Mouse (Mus musculus) G1E (cell line): ENCODE measurements around the gene Pgd.

Source experiments
- CTCF ChIP-seq: IDR thresholded peaks from 2 replicates; pipeline ENCODE4 v1.5.1; 2012; ENCODE audit warnings: low read depth, low read length, inconsistent platforms, mixed read lengths
- GATA1 ChIP-seq: IDR thresholded peaks from 2 replicates; pipeline ENCODE4 v1.6.1; 2012; ENCODE audit warnings: borderline replicate concordance, low read length, inconsistent platforms, mixed read lengths
- GATA2 ChIP-seq: IDR thresholded peaks from 2 replicates; pipeline ENCODE4 v1.6.1; 2012; ENCODE audit warnings: low read depth, low read length, inconsistent platforms, borderline replicate concordance
- POLR2AphosphoS5 ChIP-seq: IDR thresholded peaks from 2 replicates; pipeline ENCODE4 v1.6.1; 2012; ENCODE audit warnings: low read depth, low read length, inconsistent platforms; ENCODE audit not compliant: insufficient replicate concordance
- TAL1 ChIP-seq: conservative IDR thresholded peaks from 2 replicates; pipeline ENCODE4 v1.6.1; 2012; ENCODE audit warnings: low read depth, low read length, inconsistent platforms, mixed read lengths

GRCm38 (mm10) chr4:149148084-149148483 is 18.5 kb downstream of the Pgd start:
- no peak for TF ChIP-seq CTCF
- no peak for TF ChIP-seq GATA1
- no peak for TF ChIP-seq TAL1
- TF ChIP-seq GATA2: no peak
- TF ChIP-seq POLR2AphosphoS5: no peak
